In the genomic region with DNA sequence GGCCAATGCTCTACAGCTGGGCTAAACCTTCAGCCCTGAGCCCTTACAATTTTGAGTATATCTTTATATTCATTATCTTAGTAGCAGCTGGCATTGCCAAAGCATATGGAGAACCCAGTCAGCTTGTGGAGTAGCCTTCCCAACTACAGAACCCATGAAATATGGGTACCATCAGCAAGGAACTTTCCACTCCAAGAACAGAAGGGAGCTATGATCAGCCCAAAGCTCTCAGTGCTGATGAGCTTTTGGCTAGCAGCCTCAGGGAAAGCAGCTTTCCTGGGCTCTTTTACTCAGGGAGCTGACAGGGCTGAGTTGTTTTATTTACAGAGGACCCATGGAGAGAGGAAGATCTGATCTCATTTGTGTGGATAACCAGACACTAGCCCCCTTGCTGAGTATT, we compare ENCODE assay signal across 30 mouse cellular contexts. TPM values are rescaled to one million over a fixed set of nuclear protein-coding genes. Genes with fewer than 3 reads are reported as not detected.
DNase-seq lines count a peak whose midpoint lies in the region; ATAC-seq and TF ChIP-seq lines count a peak whose summit lies in the region.
"Had no signal": no experiment of that assay in that cellular context is flagged by ENCODE, and none has a peak within 500 bp of the region (broad histone marks: within the 10 kb centered on the region; RNA-seq: fewer than 3 reads in every experiment).

No protein-coding gene starts in this region.

- no peaks in the 10 kb centered on the region for H3K27me3 ChIP-seq in embryonic facial prominence, embryonic 13.5 days
- H3K27me3 ChIP-seq in embryonic facial prominence, embryonic 10.5 days (replicated peaks; ENCODE audit: low read depth, poor library complexity, severe bottlenecking) = no peaks in the 10 kb centered on the region
- H3K27me3 ChIP-seq in hindbrain, postnatal 0 days (ENCODE audit: insufficient read depth, low read length) = no peaks in the 10 kb centered on the region
- H3K27me3 ChIP-seq in hindbrain, embryonic 12.5 days = no peaks in the 10 kb centered on the region
- H3K27me3 ChIP-seq: heart, embryonic 13.5 days; hindbrain, embryonic 13.5 days; limb, embryonic 12.5 days; midbrain, embryonic 13.5 days; neural tube, embryonic 15.5 days; stomach, embryonic 15.5 days had no signal

- no peak for ATAC-seq in embryonic facial prominence, embryonic 13.5 days (ENCODE audit: insufficient number of reproducible peaks, insufficient read depth, low FRiP score, low TSS enrichment, low read depth)
- ATAC-seq in hindbrain, postnatal 0 days = no peak
- ATAC-seq in hindbrain, embryonic 12.5 days (ENCODE audit: low FRiP score) = no peak
- ATAC-seq: forebrain, embryonic 14.5 days; intestine, postnatal 0 days; midbrain, embryonic 13.5 days had no signal

- peaks cover 6% of the 10 kb centered on the region; the same call in 1 of the 2 replicates for H3K36me3 ChIP-seq in embryonic facial prominence, embryonic 13.5 days
- H3K36me3 ChIP-seq in embryonic facial prominence, embryonic 10.5 days (replicated peaks) = no peaks in the 10 kb centered on the region
- no peaks in the 10 kb centered on the region for H3K36me3 ChIP-seq in hindbrain, postnatal 0 days (ENCODE audit: insufficient read depth, low read length)
- H3K36me3 ChIP-seq in hindbrain, embryonic 12.5 days = no peaks in the 10 kb centered on the region
- H3K36me3 ChIP-seq: G1E; heart, embryonic 13.5 days; hindbrain, embryonic 13.5 days; limb, embryonic 12.5 days; midbrain, embryonic 13.5 days; neural tube, embryonic 15.5 days; stomach, embryonic 15.5 days had no signal

- peaks cover 18% of the 10 kb centered on the region for H3K4me1 ChIP-seq in embryonic facial prominence, embryonic 13.5 days
- peaks cover 14% of the 10 kb centered on the region for H3K4me1 ChIP-seq in embryonic facial prominence, embryonic 10.5 days
- no peaks in the 10 kb centered on the region for H3K4me1 ChIP-seq in hindbrain, postnatal 0 days (ENCODE audit: insufficient read depth, low read length)
- H3K4me1 ChIP-seq in hindbrain, embryonic 12.5 days = no peaks in the 10 kb centered on the region; the same call in 1 of the 2 replicates
- H3K4me1 ChIP-seq: heart, embryonic 13.5 days; hindbrain, embryonic 13.5 days; midbrain, embryonic 13.5 days; neural tube, embryonic 15.5 days; stomach, embryonic 15.5 days had no signal

- no peak for DNase-seq in embryonic facial prominence, embryonic 10.5 days (ENCODE audit: low spot score)
- DNase-seq in hindbrain, postnatal 0 days (ENCODE audit: low spot score) = peak; percentile 39
- DNase-seq in brain, adult 2 months (ENCODE audit: low read depth, low spot score) = peak; percentile 55
- DNase-seq in layer of hippocampus, postnatal 10 days (ENCODE audit: low spot score in 2 of 2) = peak; percentile 19 to 27
- DNase-seq in adipocyte (ENCODE audit: low spot score) = no peak
- no peak for DNase-seq in MN1 (ENCODE audit: low spot score)
- DNase-seq: adrenal gland, postnatal 36 days; cerebellum, adult 8-10 months; embryo, embryonic 11 days; kidney, adult 9 months; kidney, postnatal 10 days; lung, postnatal 4 days; right cerebral cortex, postnatal 25 days; thymus, postnatal 14 days had no signal

- TF ChIP-seq CTCF in hindbrain, postnatal 0 days (IDR thresholded peaks at IDR 0.05; ENCODE audit: low read depth) = no peak

- peak overlapping the region; percentile 35 for H3K27ac ChIP-seq in embryonic facial prominence, embryonic 13.5 days
- no peak overlapping the region for H3K27ac ChIP-seq in embryonic facial prominence, embryonic 10.5 days (replicated peaks)
- H3K27ac ChIP-seq in hindbrain, postnatal 0 days = no peak overlapping the region
- H3K27ac ChIP-seq in hindbrain, embryonic 12.5 days = no peak overlapping the region
- H3K27ac ChIP-seq: heart, embryonic 13.5 days; hindbrain, embryonic 13.5 days; left cerebral cortex, adult 2 months; limb, embryonic 12.5 days; midbrain, embryonic 13.5 days; neural tube, embryonic 15.5 days; stomach, embryonic 15.5 days had no signal

- no peak overlapping the region for H3K4me2 ChIP-seq in embryonic facial prominence, embryonic 13.5 days
- no peak overlapping the region for H3K4me2 ChIP-seq in hindbrain, postnatal 0 days (ENCODE audit: low read depth, low read length)
- H3K4me2 ChIP-seq in hindbrain, embryonic 12.5 days (replicated peaks) = no peak overlapping the region
- H3K4me2 ChIP-seq: heart, embryonic 13.5 days; hindbrain, embryonic 13.5 days; limb, embryonic 12.5 days; midbrain, embryonic 13.5 days; neural tube, embryonic 15.5 days; stomach, embryonic 15.5 days had no signal

- no peak overlapping the region for H3K4me3 ChIP-seq in embryonic facial prominence, embryonic 13.5 days
- no peak overlapping the region for H3K4me3 ChIP-seq in embryonic facial prominence, embryonic 10.5 days
- no peak overlapping the region for H3K4me3 ChIP-seq in hindbrain, postnatal 0 days (ENCODE audit: low read length)
- H3K4me3 ChIP-seq in hindbrain, embryonic 12.5 days = no peak overlapping the region
- H3K4me3 ChIP-seq: heart, embryonic 13.5 days; hindbrain, embryonic 13.5 days; left cerebral cortex, adult 2 months; limb, embryonic 12.5 days; midbrain, embryonic 13.5 days; neural tube, embryonic 15.5 days; stomach, embryonic 15.5 days had no signal

- H3K9ac ChIP-seq in embryonic facial prominence, embryonic 13.5 days = no peak overlapping the region
- H3K9ac ChIP-seq in hindbrain, postnatal 0 days (replicated peaks; ENCODE audit: low read length) = no peak overlapping the region
- H3K9ac ChIP-seq in hindbrain, embryonic 12.5 days = no peak overlapping the region
- H3K9ac ChIP-seq: heart, embryonic 13.5 days; hindbrain, embryonic 13.5 days; limb, embryonic 12.5 days; midbrain, embryonic 13.5 days; neural tube, embryonic 15.5 days; stomach, embryonic 15.5 days had no signal

- no peaks in the 10 kb centered on the region for H3K9me3 ChIP-seq in embryonic facial prominence, embryonic 13.5 days
- no peaks in the 10 kb centered on the region for H3K9me3 ChIP-seq in embryonic facial prominence, embryonic 10.5 days
- H3K9me3 ChIP-seq in hindbrain, postnatal 0 days (ENCODE audit: low read length) = no peaks in the 10 kb centered on the region
- H3K9me3 ChIP-seq in hindbrain, embryonic 12.5 days (replicated peaks) = no peaks in the 10 kb centered on the region
- H3K9me3 ChIP-seq: heart, embryonic 13.5 days; hindbrain, embryonic 13.5 days; limb, embryonic 12.5 days; midbrain, embryonic 13.5 days; neural tube, embryonic 15.5 days; stomach, embryonic 15.5 days had no signal

RNA-seq across cellular contexts. Expression of gene Lrtm1, which starts 42.7 kb away (rescaled TPM):
- 0.79 and 0.88 TPM in 2 replicates for polyA plus RNA-seq in embryonic facial prominence, embryonic 13.5 days (2015; fragmentation: Nextera tagmentation; extraction: Ambion mirVana)
- 0.16 and 0.44 TPM in 2 replicates for polyA plus RNA-seq in embryonic facial prominence, embryonic 10.5 days (2016; fragmentation: Nextera tagmentation; extraction: Ambion mirVana)
- 0.31 TPM in 1 of 2 replicates, not detected in the other for total RNA-seq in hindbrain, postnatal 0 days (2014; rRNA removed)
- 0.09 and 0.11 TPM in 2 replicates for polyA plus RNA-seq in hindbrain, postnatal 0 days (2015; fragmentation: Nextera tagmentation; extraction: Ambion mirVana)
- 0.49 and 0.86 TPM in 2 replicates for polyA plus RNA-seq in hindbrain, embryonic 12.5 days (2016; fragmentation: Nextera tagmentation; extraction: Ambion mirVana)
- not detected for total RNA-seq in layer of hippocampus, postnatal 10 days (2021)
- total RNA-seq: adrenal gland, postnatal 36 days; layer of hippocampus, adult 18-20 months; left cerebral cortex, adult 2 months; left cerebral cortex, postnatal 25 days; megakaryocyte-erythroid progenitor cell, adult 5-6 weeks; monocyte, adult 5-6 weeks had no signal
- polyA plus RNA-seq: forebrain, embryonic 14.5 days; G1E; intestine, postnatal 0 days had no signal

Comparison
In these comparisons a context has a peak if more than half of its experiments do, and no peak if none do; other contexts are left out.
1. DNase-seq: peak in hindbrain, postnatal 0 days (single experiment), brain, adult 2 months (single experiment) and layer of hippocampus, postnatal 10 days (2 of 2); none in embryonic facial prominence, embryonic 10.5 days (single experiment), adipocyte (single experiment) and MN1 (single experiment).